Mouse (Mus musculus) heart, embryonic 11.5 days (tissue): ENCODE measurements at regions not wholly inside any gene's neighbourhood (a gene's known extent, or its start where the extent isn't known, plus 50 kb on each side); places are given as distances from the start of the nearest gene placed in this dataset. TPM values are rescaled to one million over a fixed set of nuclear protein-coding genes. Genes with fewer than 3 reads are reported as not detected.

Experiments used
- ATAC-seq: fragments of 200-750 bp; cut with Nextera tagmentation; replicated peaks from 2 replicates; pipeline ENCODE4 v1.8.0; 2017; ENCODE audit warnings: moderate library complexity; ENCODE audit not compliant: insufficient number of reproducible peaks, low FRiP score, low TSS enrichment
- H3K27ac ChIP-seq: fragments of 300-500 bp; sonication (generic); 2 replicates; pipeline ENCODE4 v1.5.1; 2014; ENCODE audit warnings: mild to moderate bottlenecking, low read depth, low read length
- H3K27me3 ChIP-seq: fragments of 300-500 bp; sonication (generic); 2 replicates; pipeline ENCODE4 v1.6.1; 2014; ENCODE audit warnings: mild to moderate bottlenecking, low read length, mixed read lengths; ENCODE audit not compliant: control insufficient read depth, insufficient read depth
- H3K36me3 ChIP-seq: fragments of 300-500 bp; sonication (generic); 2 replicates; pipeline ENCODE4 v1.6.1; 2014; ENCODE audit warnings: mild to moderate bottlenecking, low read length, moderate library complexity, mixed read lengths; ENCODE audit not compliant: control insufficient read depth, insufficient read depth
- H3K4me1 ChIP-seq: fragments of 300-500 bp; sonication (generic); 2 replicates; pipeline ENCODE4 v1.6.1; 2014; ENCODE audit warnings: low read length; ENCODE audit not compliant: control insufficient read depth, insufficient read depth
- H3K4me2 ChIP-seq: fragments of 300-500 bp; sonication (generic); 2 replicates; pipeline ENCODE4 v1.6.1; 2014; ENCODE audit warnings: mild to moderate bottlenecking, moderate library complexity
- H3K4me3 ChIP-seq: fragments of 300-500 bp; sonication (generic); 2 replicates; pipeline ENCODE4 v1.5.1; 2014; ENCODE audit warnings: low read depth, low read length
- H3K9ac ChIP-seq: fragments of 300-500 bp; sonication (generic); 2 replicates; pipeline ENCODE4 v1.6.1; 2014; ENCODE audit warnings: mild to moderate bottlenecking, low read depth, low read length, moderate library complexity
- H3K9me3 ChIP-seq: fragments of 300-500 bp; sonication (generic); replicated peaks from 2 replicates; pipeline ENCODE4 v1.6.1; 2016; ENCODE audit warnings: low read length; ENCODE audit not compliant: control insufficient read depth
- WGBS: fragments of 180-500 bp; shearing (Covaris S2); extraction: QIAGEN DNeasy Blood & Tissue Kit; methylation state at CpG from one replicate; pipeline ENCODE4 v1.1.7; 2014; ENCODE audit not compliant: insufficient replicate concordance; 5-methylcytosine and 5-hydroxymethylcytosine counted together
- microRNA counts: library from miRNA; unstranded; fragments of <30 nt; microRNA quantifications from one replicate; lab custom pipeline; 2015
- microRNA-seq: library from miRNA; unstranded; fragments of <30 nt; microRNA quantifications from one replicate; pipeline ENCODE4, GENCODE M21; 2016; ENCODE audit warnings: borderline number of aligned reads

- H3K27me3 ChIP-seq = no peaks in the 10 kb centered on the region
- no peak overlapping the region for H3K4me3 ChIP-seq
- H3K4me1 ChIP-seq = no peaks in the 10 kb centered on the region
- no peak for ATAC-seq
- H3K9me3 ChIP-seq = no peaks in the 10 kb centered on the region
- H3K36me3 ChIP-seq = no peaks in the 10 kb centered on the region
- no peak overlapping the region for H3K27ac ChIP-seq
- 47% methylated on average over 1 of the region's 1 CpGs for WGBS
- H3K9ac ChIP-seq = no peak overlapping the region
- H3K4me2 ChIP-seq = no peak overlapping the region
Measured at GRCm38 (mm10) chr2:139417506-139417905, 76.2 kb upstream of the Sptlc3 start.

GRCm38 (mm10) chr2:139422678-139423077 is 71.0 kb upstream of the Sptlc3 start:
- ATAC-seq = no peak
- 65% methylated on average over 3 of the region's 3 CpGs for WGBS
- H3K9me3 ChIP-seq = no peaks in the 10 kb centered on the region

GRCm38 (mm10) chr2:139423413-139423812 is 70.3 kb upstream of the Sptlc3 start:
- Histone ChIP-seq H3K36me3 (no peaks in the 10 kb centered on the region), H3K4me2 (no peak overlapping the region), H3K9ac (no peak overlapping the region), H3K9me3 (no peaks in the 10 kb centered on the region), H3K4me3 (no peak overlapping the region), H3K4me1 (no peaks in the 10 kb centered on the region), H3K27me3 (no peaks in the 10 kb centered on the region), H3K27ac (no peak overlapping the region)
- ATAC-seq = no peak
- WGBS = 71% methylated on average over 2 of the region's 2 CpGs

More at GRCm38 (mm10) chr2:139422678-139423077, 71.0 kb upstream of the Sptlc3 start:
- no peak overlapping the region for H3K9ac ChIP-seq
- no peak overlapping the region for H3K4me2 ChIP-seq
- H3K4me3 ChIP-seq = no peak overlapping the region
- H3K27me3 ChIP-seq = no peaks in the 10 kb centered on the region
- H3K36me3 ChIP-seq = no peaks in the 10 kb centered on the region
- H3K27ac ChIP-seq = no peak overlapping the region
- H3K4me1 ChIP-seq = no peaks in the 10 kb centered on the region

MicroRNAs encoded in the stretch of these regions (microRNA counts, 519-probe panel; counts per million panel counts)
- microRNA mmu-miR-1952 (lab: Ali Mortazavi, UCI) = 32.2 counts per million

Small RNA genes lying in the stretch of these regions (microRNA-seq; reads per million reads assigned to microRNA genes)
- gene Mir1952 = not detected
